Mouse (Mus musculus) ES-E14 (cell line): ENCODE data around the gene Mep1a.

Experiments used
- CHD2 ChIP-seq: IDR thresholded peaks from 2 replicates; pipeline ENCODE4 v1.6.1; 2014; ENCODE audit warnings: mild to moderate bottlenecking, low read depth, low read length, inconsistent platforms
- HCFC1 ChIP-seq: IDR thresholded peaks from 2 replicates; pipeline ENCODE4 v1.6.1; 2012; ENCODE audit warnings: low read length, inconsistent platforms, borderline replicate concordance; ENCODE audit not compliant: insufficient read depth
- MAFK ChIP-seq: IDR thresholded peaks from 2 replicates; pipeline ENCODE4 v1.6.1; 2014; ENCODE audit warnings: mild to moderate bottlenecking, low read depth, low read length, inconsistent platforms; ENCODE audit not compliant: insufficient read depth
- ZC3H11A ChIP-seq: IDR thresholded peaks from 2 replicates; pipeline ENCODE4 v1.6.1; 2012; ENCODE audit warnings: low read depth, mild to moderate bottlenecking, inconsistent platforms, low read length, borderline replicate concordance

DNA sequence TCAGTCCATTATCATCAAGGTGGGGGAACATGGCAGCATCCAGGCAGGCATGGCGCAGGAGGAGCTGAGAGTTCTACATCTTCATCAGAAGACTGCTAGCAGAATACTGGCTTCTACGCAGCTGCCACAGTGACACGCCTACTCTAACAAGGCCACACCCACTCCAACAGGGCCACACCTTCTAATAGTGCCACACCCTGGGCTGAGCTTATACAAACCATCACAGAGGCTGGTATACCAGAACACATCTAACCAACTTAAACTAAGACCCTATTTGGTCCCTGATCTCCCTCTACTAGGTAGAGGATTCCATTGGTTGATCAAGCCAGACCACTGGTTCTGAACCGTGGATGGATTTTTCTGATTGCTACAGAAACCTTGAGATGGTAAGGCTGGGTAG is 30.1 kb downstream of the Mep1a start:
- TF ChIP-seq CHD2 (no peak), MAFK (no peak), HCFC1 (no peak), ZC3H11A (no peak)
